Mouse (Mus musculus) lung, embryonic 16.5 days (tissue): Measurements from ENCODE around the gene Tstd2. TPM values are rescaled to one million over a fixed set of nuclear protein-coding genes. Genes with fewer than 3 reads are reported as not detected.
A peak's percentile ranks its signal among the peaks of the same experiment; 100 is the strongest.

ENCODE experiments used
- ATAC-seq: fragments of 200-750 bp; cut with Nextera tagmentation; 2 replicates; pipeline ENCODE4 v1.8.0; 2017; ENCODE audit warnings: low read depth, mild to moderate bottlenecking, moderate library complexity
- H3K27ac ChIP-seq: fragments of 300-500 bp; sonication (generic); 2 replicates; pipeline ENCODE4 v1.5.1; 2014; ENCODE audit warnings: mild to moderate bottlenecking, control low read depth, low read length
- H3K27me3 ChIP-seq: fragments of 300-500 bp; sonication (generic); 2 replicates; pipeline ENCODE4 v1.6.1; 2014; ENCODE audit warnings: low read depth, low read length, mixed read lengths; ENCODE audit not compliant: control insufficient read depth, insufficient read depth
- H3K36me3 ChIP-seq: fragments of 300-500 bp; sonication (generic); 2 replicates; pipeline ENCODE4 v1.6.1; 2014; ENCODE audit warnings: low read length; ENCODE audit not compliant: control insufficient read depth, insufficient read depth
- H3K4me1 ChIP-seq: fragments of 300-500 bp; sonication (generic); replicated peaks from 2 replicates; pipeline ENCODE4 v1.6.1; 2014; ENCODE audit warnings: low read length, mixed read lengths; ENCODE audit not compliant: control insufficient read depth, insufficient read depth
- H3K4me2 ChIP-seq: fragments of 300-500 bp; sonication (generic); 2 replicates; pipeline ENCODE4 v1.6.1; 2014; ENCODE audit warnings: low read depth, low read length, control low read depth
- H3K4me3 ChIP-seq: fragments of 300-500 bp; sonication (generic); 2 replicates; pipeline ENCODE4 v1.5.1; 2014; ENCODE audit warnings: mild to moderate bottlenecking, low read length, control low read depth
- H3K9ac ChIP-seq: fragments of 300-500 bp; sonication (generic); 2 replicates; pipeline ENCODE4 v1.6.1; 2014; ENCODE audit warnings: low read length, control low read depth
- H3K9me3 ChIP-seq: fragments of 300-500 bp; sonication (generic); 2 replicates; pipeline ENCODE4 v1.6.1; 2016; ENCODE audit warnings: low read length; ENCODE audit not compliant: control insufficient read depth
- WGBS: fragments of 180-500 bp; shearing (Covaris S2); extraction: QIAGEN DNeasy Blood & Tissue Kit; methylation state at CpG from one replicate; pipeline ENCODE4 v1.1.7; 2014; 5-methylcytosine and 5-hydroxymethylcytosine counted together
- polyA plus RNA-seq: library from polyadenylated mRNA; unstranded; fragments of >200 nt; fragmentation: Nextera tagmentation; extraction: Ambion mirVana; gene quantifications from 2 replicates; pipeline ENCODE4 v1.2.1, GENCODE M21; 2015

The Tstd2 gene
- polyA plus RNA-seq, 1 experiment from 2014 or later, result 38.9 TPM

GRCm38 (mm10) chr4:46171761-46172160, 33.3 kb upstream of the Tstd2 start:
- Histone ChIP-seq H3K36me3 (peaks cover 64% of the 10 kb centered on the region), H3K27ac (no peak overlapping the region), H3K9ac (no peak overlapping the region), H3K4me2 (no peak overlapping the region), H3K4me1 (no peaks in the 10 kb centered on the region), H3K27me3 (no peaks in the 10 kb centered on the region), H3K4me3 (no peak overlapping the region), H3K9me3 (no peaks in the 10 kb centered on the region)
- WGBS, result 46% methylated on average over 7 of the region's 7 CpGs
- no peak for ATAC-seq

- Histone ChIP-seq H3K4me2 (no peak overlapping the region), H3K4me1 (no peaks in the 10 kb centered on the region), H3K9me3 (no peaks in the 10 kb centered on the region), H3K27ac (no peak overlapping the region), H3K4me3 (no peak overlapping the region), H3K36me3 (peaks cover 47% of the 10 kb centered on the region), H3K9ac (no peak overlapping the region), H3K27me3 (no peaks in the 10 kb centered on the region)
- no peak for ATAC-seq
- WGBS, result 91% methylated on average over 5 of the region's 5 CpGs
These were observed 27.3 kb upstream of the Tstd2 start for GRCm38 (mm10) chr4:46165831-46166230.

GRCm38 (mm10) chr4:46164027-46164426, 25.5 kb upstream of the Tstd2 start:
- Histone ChIP-seq H3K4me3 (no peak overlapping the region), H3K4me2 (no peak overlapping the region), H3K4me1 (no peaks in the 10 kb centered on the region), H3K9ac (no peak overlapping the region), H3K27me3 (no peaks in the 10 kb centered on the region), H3K27ac (no peak overlapping the region), H3K36me3 (peaks cover 39% of the 10 kb centered on the region), H3K9me3 (no peaks in the 10 kb centered on the region)
- ATAC-seq, result no peak
- WGBS, result 88% methylated on average over 2 of the region's 2 CpGs

DNA sequence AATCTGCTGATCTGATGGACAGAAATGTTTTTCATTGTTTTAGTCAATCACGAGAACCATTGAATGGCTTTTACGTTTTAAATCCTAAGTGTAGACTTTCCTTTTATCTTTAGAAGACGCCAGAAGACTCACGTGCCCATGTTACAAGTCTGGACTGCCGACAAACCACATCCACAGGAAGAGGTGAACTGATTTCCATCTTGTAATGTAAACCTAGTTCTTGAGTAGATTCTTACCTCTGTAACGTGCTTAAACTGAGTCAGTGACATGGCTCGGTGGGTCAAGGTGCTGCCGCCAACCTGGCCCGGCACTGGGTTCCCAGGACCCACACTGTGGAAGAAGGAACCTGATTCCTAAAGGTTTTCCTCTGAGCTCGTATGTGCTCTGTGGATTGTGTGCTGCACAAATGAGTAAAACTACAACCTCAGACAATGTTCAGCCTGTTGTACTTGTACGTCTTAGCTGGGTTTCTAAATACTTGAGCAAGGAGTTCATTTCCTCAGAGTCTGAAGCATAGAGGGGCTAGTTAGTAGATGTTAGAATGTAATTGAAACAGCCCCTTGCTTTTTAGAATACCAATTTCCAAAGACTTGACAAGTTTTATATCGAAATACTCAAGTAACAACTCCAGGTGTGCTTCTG, 13.5 kb upstream of the Tstd2 start:
- ATAC-seq, result no peak
- Histone ChIP-seq H3K9me3 (no peaks in the 10 kb centered on the region), H3K4me3 (no peak overlapping the region), H3K4me1 (no peaks in the 10 kb centered on the region), H3K36me3 (peaks cover 44% of the 10 kb centered on the region), H3K9ac (no peak overlapping the region), H3K27me3 (no peaks in the 10 kb centered on the region), H3K4me2 (no peak overlapping the region), H3K27ac (no peak overlapping the region)
- 89% methylated on average over 12 of the region's 12 CpGs for WGBS

DNA sequence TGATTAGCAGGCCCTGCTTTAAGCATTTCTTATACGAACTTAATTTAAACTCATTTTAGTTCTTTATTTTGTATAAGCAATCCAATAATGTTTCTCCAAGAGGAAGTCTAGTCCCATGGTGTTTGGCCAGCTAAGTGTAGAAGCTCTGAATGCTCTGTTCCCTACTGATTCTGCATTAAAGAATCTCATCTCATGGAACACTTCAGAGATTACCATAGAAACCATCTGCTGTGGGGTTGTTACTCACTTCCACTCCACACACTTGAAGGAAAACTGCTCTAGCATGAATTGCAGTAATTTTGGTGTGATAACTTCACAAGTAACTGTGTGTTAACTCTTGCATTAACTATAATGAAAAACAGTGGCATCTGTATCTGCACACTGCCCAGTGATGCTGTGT, 8.4 kb upstream of the Tstd2 start:
- ATAC-seq, result no peak

DNA sequence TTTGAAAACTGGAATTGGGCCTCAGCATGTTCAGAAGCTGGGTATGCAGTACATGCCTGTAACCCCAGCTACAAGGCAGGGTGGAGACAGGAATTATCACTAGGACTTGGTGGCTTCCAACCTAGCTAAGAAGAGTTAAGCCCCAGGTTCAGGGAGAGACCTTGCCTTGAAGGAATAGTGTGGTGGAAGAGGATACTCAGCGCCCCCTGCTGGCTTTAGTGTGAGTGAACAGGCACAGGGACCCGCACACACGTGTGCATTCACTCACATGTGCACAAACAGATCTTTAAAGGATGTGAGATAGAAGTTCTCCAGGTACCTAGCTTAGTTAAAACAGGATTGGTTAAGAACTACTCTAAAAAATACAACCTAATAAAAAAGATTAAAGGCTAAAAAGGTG, 5.8 kb upstream of the Tstd2 start:
- ATAC-seq, result no peak
- Histone ChIP-seq H3K4me1 (peaks cover 9% of the 10 kb centered on the region), H3K9me3 (no peaks in the 10 kb centered on the region), H3K27ac (no peak overlapping the region), H3K27me3 (no peaks in the 10 kb centered on the region), H3K36me3 (no peaks in the 10 kb centered on the region; the same call in none of the 2 replicates), H3K4me3 (no peak overlapping the region), H3K4me2 (no peak overlapping the region), H3K9ac (no peak overlapping the region)
- WGBS, result 62% methylated on average over 3 of the region's 3 CpGs

More for the DNA sequence above, 8.4 kb upstream of the Tstd2 start:
- Histone ChIP-seq H3K9ac (no peak overlapping the region), H3K4me2 (no peak overlapping the region), H3K4me3 (no peak overlapping the region), H3K9me3 (no peaks in the 10 kb centered on the region), H3K4me1 (no peaks in the 10 kb centered on the region), H3K27ac (no peak overlapping the region), H3K36me3 (peaks cover 12% of the 10 kb centered on the region), H3K27me3 (no peaks in the 10 kb centered on the region)
- WGBS, result 97% methylated on average over 1 of the region's 1 CpGs

GRCm38 (mm10) chr4:46137629-46138286, 736 bp downstream of the Tstd2 start:
- Histone ChIP-seq H3K36me3 (peaks cover 5% of the 10 kb centered on the region; the same call in 1 of the 2 replicates), H3K9ac (peak overlapping the region; percentile 92), H3K27me3 (no peaks in the 10 kb centered on the region), H3K9me3 (no peaks in the 10 kb centered on the region), H3K4me1 (peaks cover 16% of the 10 kb centered on the region), H3K27ac (peak overlapping the region; percentile 99), H3K4me2 (peak overlapping the region; percentile 89), H3K4me3 (peak overlapping the region; percentile 94)
- 3% methylated on average over 17 of the region's 17 CpGs for WGBS
- peak; percentile 74 for ATAC-seq

- H3K27ac ChIP-seq, result no peak overlapping the region
- H3K36me3 ChIP-seq, result peaks cover 29% of the 10 kb centered on the region
- no peaks in the 10 kb centered on the region for H3K9me3 ChIP-seq
- ATAC-seq, result no peak
- 87% methylated on average over 6 of the region's 6 CpGs for WGBS
- H3K4me3 ChIP-seq, result no peak overlapping the region
- no peak overlapping the region for H3K9ac ChIP-seq
- H3K27me3 ChIP-seq, result no peaks in the 10 kb centered on the region
- H3K4me1 ChIP-seq, result peaks cover under 1% of the 10 kb centered on the region; the same call in 1 of the 2 replicates
- H3K4me2 ChIP-seq, result no peak overlapping the region
These were observed 6.7 kb downstream of the Tstd2 start for GRCm38 (mm10) chr4:46131791-46132190.

GRCm38 (mm10) chr4:46130221-46130620, 8.3 kb downstream of the Tstd2 start:
- 64% methylated on average over 3 of the region's 3 CpGs for WGBS
- Histone ChIP-seq H3K36me3 (peaks cover 38% of the 10 kb centered on the region), H3K4me3 (no peak overlapping the region), H3K9me3 (no peaks in the 10 kb centered on the region), H3K4me2 (no peak overlapping the region), H3K4me1 (no peaks in the 10 kb centered on the region), H3K27me3 (no peaks in the 10 kb centered on the region), H3K9ac (no peak overlapping the region), H3K27ac (no peak overlapping the region)
- ATAC-seq, result no peak
